Mouse (Mus musculus) neural tube, embryonic 11.5 days (tissue): ENCODE results near the gene Gm49383. TPM values are rescaled to one million over a fixed set of nuclear protein-coding genes. Genes with fewer than 3 reads are reported as not detected.

Experiments used
- ATAC-seq: fragments of 200-750 bp; cut with Nextera tagmentation; 2 replicates; pipeline ENCODE4 v1.8.0; 2017; ENCODE audit warnings: moderate number of reproducible peaks, mild to moderate bottlenecking, moderate TSS enrichment, moderate library complexity; ENCODE audit not compliant: insufficient read depth, low FRiP score, low TSS enrichment
- DNase-seq: peaks from one replicate; pipeline ENCODE4 v3.0.0-alpha.2; 2015; ENCODE audit warnings: low spot score
- H3K27ac ChIP-seq: fragments of 300-500 bp; sonication (generic); 2 replicates; pipeline ENCODE4 v1.5.1; 2014; ENCODE audit warnings: low read depth, mild to moderate bottlenecking, low read length
- H3K27me3 ChIP-seq: fragments of 300-500 bp; sonication (generic); 2 replicates; pipeline ENCODE4 v1.6.1; 2014; ENCODE audit warnings: mild to moderate bottlenecking, low read length, mixed read lengths; ENCODE audit not compliant: control insufficient read depth, insufficient read depth
- H3K36me3 ChIP-seq: fragments of 300-500 bp; sonication (generic); 2 replicates; pipeline ENCODE4 v1.6.1; 2014; ENCODE audit warnings: mild to moderate bottlenecking, low read length, moderate library complexity, mixed read lengths; ENCODE audit not compliant: control insufficient read depth, insufficient read depth
- H3K4me1 ChIP-seq: fragments of 300-500 bp; sonication (generic); 2 replicates; pipeline ENCODE4 v1.6.1; 2014; ENCODE audit warnings: low read length, mixed read lengths; ENCODE audit not compliant: control insufficient read depth, insufficient read depth
- H3K4me2 ChIP-seq: fragments of 300-500 bp; sonication (generic); 2 replicates; pipeline ENCODE4 v1.6.1; 2014; ENCODE audit warnings: low read depth, mild to moderate bottlenecking, moderate library complexity
- H3K4me3 ChIP-seq: fragments of 300-500 bp; sonication (generic); 2 replicates; pipeline ENCODE4 v1.5.1; 2014; ENCODE audit warnings: low read depth, low read length
- H3K9ac ChIP-seq: fragments of 300-500 bp; sonication (generic); 2 replicates; pipeline ENCODE4 v1.6.1; 2014; ENCODE audit warnings: mild to moderate bottlenecking, low read length
- H3K9me3 ChIP-seq: fragments of 300-500 bp; sonication (generic); 2 replicates; pipeline ENCODE4 v1.6.1; 2016; ENCODE audit warnings: low read length; ENCODE audit not compliant: control insufficient read depth
- WGBS: fragments of 180-500 bp; shearing (Covaris S2); extraction: QIAGEN DNeasy Blood & Tissue Kit; methylation state at CpG from one replicate; pipeline ENCODE4 v1.1.7; 2014; 5-methylcytosine and 5-hydroxymethylcytosine counted together
- polyA plus RNA-seq: library from polyadenylated mRNA; unstranded; fragments of >200 nt; fragmentation: Nextera tagmentation; extraction: Ambion mirVana; gene quantifications from 2 replicates; pipeline ENCODE4 v1.2.1, GENCODE M21; 2014

Gm49383 gene
- polyA plus RNA-seq, 1 experiment from 2014 or later, result 36.3 TPM

DNA sequence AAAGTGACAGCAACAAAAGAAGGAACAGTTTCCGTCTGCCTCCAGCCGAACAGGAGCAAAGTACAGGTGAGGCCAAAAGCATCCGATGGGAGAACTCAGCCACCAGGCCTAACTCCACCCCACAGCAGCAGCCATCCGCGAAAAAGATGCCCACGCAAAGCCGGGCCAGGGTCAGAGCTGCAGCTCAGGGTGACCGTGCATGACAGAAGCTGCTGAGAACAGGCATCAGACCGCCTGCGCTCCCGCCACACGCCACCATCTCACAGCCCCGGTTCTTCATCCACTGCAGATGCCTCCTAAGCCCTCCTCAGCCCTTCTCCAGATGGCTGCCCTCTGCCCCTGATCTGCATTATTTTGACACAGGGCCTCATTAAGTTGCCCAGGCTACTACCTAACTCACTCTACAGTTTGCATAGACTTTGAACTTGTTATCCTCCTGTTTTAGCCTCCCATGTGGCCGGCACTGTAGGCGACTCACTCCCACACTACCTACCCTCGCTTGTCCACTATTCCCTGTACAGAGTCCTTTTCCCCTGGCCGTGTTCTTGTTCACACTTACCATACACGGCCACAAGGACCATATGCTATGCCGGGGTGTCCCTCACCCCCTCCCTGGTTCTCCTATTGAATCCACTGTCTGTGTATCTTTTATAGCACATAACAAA is 23.8 kb upstream of the Gm49383 start:
- ATAC-seq (no peak), DNase-seq (no peak)
- Histone ChIP-seq H3K27ac (no peak overlapping the region), H3K4me2 (no peak overlapping the region), H3K27me3 (no peaks in the 10 kb centered on the region), H3K36me3 (peaks cover 2% of the 10 kb centered on the region; the same call in 1 of the 2 replicates), H3K9ac (no peak overlapping the region), H3K4me1 (no peaks in the 10 kb centered on the region), H3K9me3 (no peaks in the 10 kb centered on the region), H3K4me3 (no peak overlapping the region)
- WGBS, result 92% methylated on average over 19 of the region's 19 CpGs

DNA sequence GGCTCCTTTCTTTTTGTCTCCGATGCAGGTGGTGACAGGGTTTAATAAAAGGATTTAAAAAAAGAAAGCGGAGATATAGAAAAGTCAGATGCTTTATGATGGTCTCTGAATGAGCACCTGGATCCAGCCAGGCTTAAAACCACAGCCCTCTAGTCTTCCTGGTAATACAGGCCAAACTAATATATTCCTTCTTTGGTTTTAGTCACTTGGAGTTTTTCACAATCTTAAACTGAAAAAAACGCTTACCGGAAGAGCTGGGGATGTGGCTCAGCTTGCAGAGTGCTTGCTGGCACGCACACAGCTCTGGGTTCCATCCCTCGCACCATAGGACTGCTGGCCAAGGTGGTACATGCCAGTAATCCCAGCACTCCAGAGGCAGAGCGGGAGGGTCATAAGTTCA is 19.7 kb upstream of the Gm49383 start:
- WGBS, result 97% methylated on average over 7 of the region's 7 CpGs
- H3K36me3 ChIP-seq, result peaks cover 7% of the 10 kb centered on the region

DNA sequence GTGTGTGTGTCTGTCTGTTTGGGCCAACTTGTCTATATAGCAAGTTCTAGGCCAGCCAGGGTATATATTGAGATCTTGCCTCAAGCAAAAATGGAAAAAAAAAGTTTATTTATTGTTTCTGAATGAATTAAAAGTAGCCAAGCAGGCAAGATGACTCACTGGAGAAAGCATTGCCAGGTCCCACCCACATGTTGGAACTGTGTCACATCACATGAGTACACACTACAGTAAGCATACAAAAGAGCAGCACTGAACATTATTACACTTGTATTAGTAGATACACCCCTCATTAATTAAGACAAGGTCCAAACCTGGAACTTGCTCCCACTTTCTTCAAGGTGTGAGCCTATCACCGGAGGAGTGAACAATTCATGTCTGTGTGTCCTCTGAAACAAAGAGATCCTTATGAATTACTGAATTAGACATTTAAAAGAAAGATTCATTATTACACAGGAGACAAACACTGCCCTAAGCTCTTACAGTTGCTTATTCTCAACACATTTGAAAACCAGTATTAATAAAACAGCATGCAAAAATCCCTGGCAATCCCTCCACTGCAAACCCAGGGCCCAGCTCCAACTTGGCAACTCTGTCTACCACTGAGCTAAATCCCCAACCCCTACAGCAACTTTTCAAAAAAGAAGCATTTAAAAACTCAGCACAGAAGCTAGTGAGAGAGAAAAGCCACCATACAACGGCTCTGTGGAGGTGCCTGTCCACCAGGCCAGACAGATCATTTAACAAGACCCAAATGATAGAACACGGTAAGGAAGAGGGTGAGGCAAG is 18.3 kb upstream of the Gm49383 start:
- ATAC-seq, result no peak
- H3K9ac ChIP-seq, result no peak overlapping the region
- H3K27ac ChIP-seq, result no peak overlapping the region
- no peak overlapping the region for H3K4me3 ChIP-seq
- no peak overlapping the region for H3K4me2 ChIP-seq
- 87% methylated on average over 3 of the region's 3 CpGs for WGBS
- no peaks in the 10 kb centered on the region for H3K27me3 ChIP-seq
- DNase-seq, result no peak
- peaks cover 5% of the 10 kb centered on the region; the same call in 1 of the 2 replicates for H3K36me3 ChIP-seq
- no peaks in the 10 kb centered on the region for H3K4me1 ChIP-seq
- H3K9me3 ChIP-seq, result no peaks in the 10 kb centered on the region

More for the DNA sequence above, 19.7 kb upstream of the Gm49383 start:
- Histone ChIP-seq H3K4me2 (no peak overlapping the region), H3K4me1 (no peaks in the 10 kb centered on the region), H3K9ac (no peak overlapping the region), H3K4me3 (no peak overlapping the region), H3K9me3 (no peaks in the 10 kb centered on the region), H3K27me3 (no peaks in the 10 kb centered on the region), H3K27ac (no peak overlapping the region)
- no peak for ATAC-seq
- DNase-seq, result no peak

GRCm38 (mm10) chr12:69214393-69214792 is 17.5 kb upstream of the Gm49383 start:
- no peak overlapping the region for H3K4me2 ChIP-seq
- H3K9ac ChIP-seq, result no peak overlapping the region
- ATAC-seq (no peak), DNase-seq (no peak)
- H3K27ac ChIP-seq, result no peak overlapping the region
- no peaks in the 10 kb centered on the region for H3K4me1 ChIP-seq
- H3K4me3 ChIP-seq, result no peak overlapping the region
- no peaks in the 10 kb centered on the region for H3K9me3 ChIP-seq
- 95% methylated on average over 7 of the region's 7 CpGs for WGBS
- H3K36me3 ChIP-seq, result peaks cover 5% of the 10 kb centered on the region; the same call in 1 of the 2 replicates
- no peaks in the 10 kb centered on the region for H3K27me3 ChIP-seq

GRCm38 (mm10) chr12:69213186-69213777 is 16.4 kb upstream of the Gm49383 start:
- Histone ChIP-seq H3K9me3 (no peaks in the 10 kb centered on the region), H3K4me3 (no peak overlapping the region), H3K36me3 (peaks cover 5% of the 10 kb centered on the region; the same call in 1 of the 2 replicates), H3K27me3 (no peaks in the 10 kb centered on the region), H3K4me1 (no peaks in the 10 kb centered on the region), H3K9ac (no peak overlapping the region), H3K4me2 (no peak overlapping the region), H3K27ac (no peak overlapping the region)
- WGBS, result 95% methylated on average over 13 of the region's 13 CpGs
- ATAC-seq (no peak), DNase-seq (no peak)

- no peak overlapping the region for H3K9ac ChIP-seq
- DNase-seq (no peak), ATAC-seq (no peak)
- no peak overlapping the region for H3K27ac ChIP-seq
- no peaks in the 10 kb centered on the region for H3K27me3 ChIP-seq
- no peak overlapping the region for H3K4me2 ChIP-seq
- no peaks in the 10 kb centered on the region for H3K4me1 ChIP-seq
- whole genome bisulfite sequencing, result 92% methylated on average over 5 of the region's 5 CpGs
- H3K9me3 ChIP-seq, result no peaks in the 10 kb centered on the region
- peaks cover 5% of the 10 kb centered on the region; the same call in 1 of the 2 replicates for H3K36me3 ChIP-seq
- H3K4me3 ChIP-seq, result no peak overlapping the region
These were observed 14.2 kb upstream of the Gm49383 start for GRCm38 (mm10) chr12:69211057-69211456.

GRCm38 (mm10) chr12:69210056-69210979 is 13.4 kb upstream of the Gm49383 start:
- ATAC-seq (no peak), DNase-seq (no peak)
- 88% methylated on average over 18 of the region's 18 CpGs for WGBS
- Histone ChIP-seq H3K9me3 (no peaks in the 10 kb centered on the region), H3K4me2 (no peak overlapping the region), H3K27me3 (no peaks in the 10 kb centered on the region), H3K9ac (no peak overlapping the region), H3K27ac (no peak overlapping the region), H3K36me3 (peaks cover 5% of the 10 kb centered on the region; the same call in 1 of the 2 replicates), H3K4me3 (no peak overlapping the region), H3K4me1 (no peaks in the 10 kb centered on the region)

- no peak for ATAC-seq
- H3K4me3 ChIP-seq, result no peak overlapping the region
- no peak overlapping the region for H3K4me2 ChIP-seq
- H3K9me3 ChIP-seq, result no peaks in the 10 kb centered on the region
- WGBS, result 93% methylated on average over 2 of the region's 2 CpGs
- H3K4me1 ChIP-seq, result no peaks in the 10 kb centered on the region
- H3K36me3 ChIP-seq, result peaks cover 5% of the 10 kb centered on the region; the same call in 1 of the 2 replicates
- no peaks in the 10 kb centered on the region for H3K27me3 ChIP-seq
- H3K27ac ChIP-seq, result no peak overlapping the region
- no peak overlapping the region for H3K9ac ChIP-seq
- DNase-seq, result no peak
These were observed 11.6 kb upstream of the Gm49383 start for GRCm38 (mm10) chr12:69208520-69208919.
